Mouse (Mus musculus) left cerebral cortex, postnatal 14 days (tissue): ENCODE results near the gene Dpep3. TPM values are rescaled to one million over a fixed set of nuclear protein-coding genes. Genes with fewer than 3 reads are reported as not detected.
"Not testable (repeated sequence)": the region's sequence is repeated elsewhere in the genome, so short reads cannot be mapped to it uniquely, and the experiment has no call there.

Experiments used
- DNase-seq, 2 experiments: peaks; one replicate each; pipeline ENCODE4 v3.0.0; 2021 to 2022; ENCODE audit warnings: low spot score in 2 of 2, mixed read lengths in 1 of 2
- intact Hi-C: fragments of 180-260 bp; cut with DNase I; formaldehyde crosslinking; loops from one replicate; pipeline ENCODE4 v1.15.1; 2025
- long read RNA-seq, 2 experiments: library from polyadenylated mRNA; stranded (forward); transcript quantifications; one replicate each; pipeline ENCODE4 v2.0.0; 2021
- total RNA-seq, 2 experiments: library from RNA; stranded (reverse); gene quantifications; 2 replicates each; pipeline ENCODE4 v1.2.3; 2021

Dpep3 gene
- total RNA-seq: not detected
- long read RNA-seq, experiment 1: 0 reads
- long read RNA-seq, experiment 2: 0 reads

DNA sequence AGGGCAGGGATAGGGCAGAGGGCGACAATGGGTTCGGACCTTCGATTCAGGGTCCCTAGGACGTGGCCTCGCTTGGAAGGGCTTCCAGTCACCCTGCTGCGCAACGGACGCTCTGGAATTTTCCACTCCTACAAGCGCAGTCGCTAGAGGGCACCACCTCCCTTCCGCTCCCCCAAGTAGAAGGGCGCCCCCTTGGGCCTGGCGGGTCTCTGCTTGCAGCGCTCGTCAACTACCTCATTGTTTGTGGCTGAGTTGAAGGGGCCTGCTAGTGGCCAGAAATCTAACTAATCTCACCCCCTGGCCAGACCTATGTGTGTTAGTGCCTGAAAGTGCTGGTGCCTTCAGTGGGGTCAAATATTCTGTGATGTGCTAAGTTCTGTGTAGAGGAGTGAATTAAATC, at the start of gene Dpep3:
Dpep3 (minus strand) TSS at position 105 of the 400 bp plus-strand sequence.
- no peak for DNase-seq
- intact Hi-C loops: no loop called here

- intact Hi-C loops: loop anchor here (5.0 kb wide), 1 partner anchor 310 kb away; no protein-coding TSS in a partner anchor
- peak; percentile 81 to 86 for DNase-seq
These were observed 43.3 kb upstream of the Dpep3 start for GRCm38 (mm10) chr8:106022483-106022882.

DNA sequence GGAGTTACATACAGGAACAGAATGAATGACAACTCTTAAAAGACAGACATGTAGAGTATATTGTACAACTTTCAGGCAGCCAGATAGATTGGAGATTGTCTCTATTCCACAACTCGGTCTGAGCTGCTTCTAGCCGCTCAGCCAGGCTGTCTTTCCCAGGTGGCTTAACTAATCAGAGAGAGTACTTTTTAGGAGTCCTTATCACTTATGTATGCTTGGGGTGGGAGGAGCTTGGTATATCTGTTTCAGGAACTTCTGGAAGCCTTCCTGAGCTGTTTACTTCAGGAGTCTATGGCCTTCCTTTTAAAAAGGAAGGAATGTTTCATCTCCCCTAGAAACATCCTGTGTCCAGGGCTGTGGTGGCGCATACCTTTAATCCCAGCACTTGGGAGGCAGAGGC, 38.8 kb upstream of the Dpep3 start:
- intact Hi-C loops: no loop called here
- DNase-seq: no peak

- intact Hi-C loops: no loop called here
- DNase-seq: no peak
These were observed 37.9 kb upstream of the Dpep3 start for GRCm38 (mm10) chr8:106017130-106017529.

DNA sequence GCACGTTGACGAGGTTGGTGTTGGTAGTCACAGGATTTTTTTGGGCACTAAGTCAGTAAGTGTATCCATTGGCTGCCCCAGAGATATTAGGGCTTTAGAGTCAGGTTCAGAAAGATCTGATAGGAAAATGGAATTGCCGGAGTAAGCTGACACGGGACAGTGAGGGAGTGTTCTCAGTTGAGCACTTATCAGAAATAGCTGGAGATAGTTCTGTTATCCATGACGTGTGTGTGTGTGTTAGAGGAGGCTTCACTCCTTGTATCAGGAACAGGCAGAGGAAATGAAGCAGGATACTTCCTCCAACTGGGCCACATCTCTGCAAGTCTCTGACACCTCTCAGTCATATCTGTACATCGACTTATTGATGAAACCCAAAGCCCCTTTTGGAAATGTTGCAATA, 37.1 kb upstream of the Dpep3 start:
- intact Hi-C loops: no loop called here
- DNase-seq: no peak

GRCm38 (mm10) chr8:106012203-106012602, 33.0 kb upstream of the Dpep3 start:
- intact Hi-C loops: loop anchor here (5.0 kb wide), 1 partner anchor 75 kb away; the partner anchor contains the start of gene Psmb10
- DNase-seq: not testable (repeated sequence)

GRCm38 (mm10) chr8:106011643-106011986, 32.4 kb upstream of the Dpep3 start, which contains the start of gene Ddx28:
Ddx28 (minus strand) TSS chr8:106011882.
- no peak for DNase-seq
- intact Hi-C loops: loop anchor here (5.0 kb wide), 1 partner anchor 74 kb away; the partner anchor contains the start of gene Psmb10

DNA sequence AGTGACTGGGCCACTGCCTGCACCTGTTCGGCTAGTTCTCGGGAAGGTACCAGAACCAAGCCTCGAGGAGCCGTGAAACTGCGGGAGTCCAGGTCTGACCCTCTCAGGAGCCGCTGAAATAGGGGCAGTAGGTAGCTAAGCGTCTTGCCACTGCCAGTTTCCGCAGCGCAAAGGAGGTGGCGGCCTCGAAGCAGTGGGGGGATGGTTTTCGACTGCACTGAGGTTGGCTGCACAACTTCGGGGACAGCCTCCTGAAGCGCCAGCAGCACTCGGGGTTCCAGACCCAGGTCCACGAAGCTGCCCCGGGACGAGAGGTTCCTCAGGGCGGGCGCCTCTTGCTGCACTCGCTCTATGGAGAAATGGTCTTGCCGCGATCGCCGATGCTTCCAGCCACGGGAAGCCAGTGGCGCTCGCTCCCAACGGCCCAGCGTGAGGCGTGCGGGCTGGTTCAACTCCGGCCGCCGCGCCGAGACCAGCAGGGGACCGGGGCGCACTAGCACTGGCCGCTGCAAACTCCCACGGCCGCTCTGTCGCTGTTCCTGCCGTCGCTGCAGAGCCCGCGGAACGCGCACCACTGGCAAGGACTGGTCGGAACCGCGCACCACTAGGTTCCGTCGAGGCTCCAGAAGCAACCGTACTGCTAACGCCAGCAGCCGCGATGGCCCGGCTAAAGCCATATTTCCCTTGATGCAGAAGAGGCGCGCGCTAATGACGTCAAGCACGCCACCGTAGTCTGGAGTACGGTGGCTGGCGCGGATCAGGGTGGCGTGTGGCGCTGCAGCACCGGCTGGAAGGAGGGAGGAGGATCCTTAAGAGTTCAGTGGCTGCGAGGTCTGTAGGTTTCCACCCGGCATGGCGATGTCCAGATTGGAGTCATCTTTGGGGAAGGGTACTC, 31.8 kb upstream of the Dpep3 start:
- intact Hi-C loops: loop anchor here (5.0 kb wide), 1 partner anchor 74 kb away; the partner anchor contains the start of gene Psmb10

DNA sequence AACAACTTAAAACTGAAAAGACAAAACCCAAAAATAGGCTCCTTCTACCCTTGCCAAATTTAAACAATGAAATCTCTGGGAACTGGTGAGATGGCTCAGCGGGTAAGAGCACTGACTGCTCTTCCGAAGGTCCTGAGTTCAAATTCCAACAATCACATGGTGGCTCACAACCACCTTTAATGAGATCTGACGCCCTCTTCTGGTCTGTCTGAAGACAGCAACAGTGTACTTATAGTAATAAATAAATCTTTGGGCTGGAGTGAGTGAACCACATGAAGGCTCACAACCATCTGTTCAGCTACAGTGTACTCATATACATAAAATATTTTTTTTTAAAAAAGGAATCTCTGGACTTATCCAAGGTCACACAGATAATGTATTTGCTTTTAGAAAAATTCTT, 28.7 kb upstream of the Dpep3 start:
- DNase-seq, intact Hi-C loops: not testable (repeated sequence)

More for the DNA sequence above, 31.8 kb upstream of the Dpep3 start:
- DNase-seq: peak; percentile 92 to 96

- DNase-seq: no peak
- intact Hi-C loops: no loop called here
These were observed 27.9 kb upstream of the Dpep3 start for GRCm38 (mm10) chr8:106007135-106007534.

DNA sequence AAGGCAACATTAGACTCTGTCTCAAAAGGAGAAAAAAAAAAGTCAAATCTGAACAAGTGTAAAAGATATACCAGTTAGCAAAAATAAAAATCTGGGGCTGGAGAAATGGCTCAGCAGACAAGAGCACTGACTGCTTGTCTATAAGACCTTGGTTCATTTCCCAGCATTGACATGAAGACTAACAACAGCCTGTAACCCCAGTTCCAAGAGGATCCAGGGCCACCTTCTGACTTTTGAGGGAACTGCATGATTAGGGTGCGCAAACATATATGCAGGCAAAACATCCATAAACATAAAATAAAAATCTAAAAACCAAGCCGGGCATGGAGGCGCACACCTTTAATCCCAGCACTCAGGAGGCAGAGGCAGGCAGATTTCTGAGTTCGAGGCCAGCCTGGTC, 27.2 kb upstream of the Dpep3 start:
- intact Hi-C loops: no loop called here
- no peak for DNase-seq

- intact Hi-C loops: no loop called here
- no peak for DNase-seq
These were observed 26.6 kb upstream of the Dpep3 start, which contains the start of gene Dpep2nb for GRCm38 (mm10) chr8:106005875-106006274. Dpep2nb (minus strand) TSS chr8:106005975.

DNA sequence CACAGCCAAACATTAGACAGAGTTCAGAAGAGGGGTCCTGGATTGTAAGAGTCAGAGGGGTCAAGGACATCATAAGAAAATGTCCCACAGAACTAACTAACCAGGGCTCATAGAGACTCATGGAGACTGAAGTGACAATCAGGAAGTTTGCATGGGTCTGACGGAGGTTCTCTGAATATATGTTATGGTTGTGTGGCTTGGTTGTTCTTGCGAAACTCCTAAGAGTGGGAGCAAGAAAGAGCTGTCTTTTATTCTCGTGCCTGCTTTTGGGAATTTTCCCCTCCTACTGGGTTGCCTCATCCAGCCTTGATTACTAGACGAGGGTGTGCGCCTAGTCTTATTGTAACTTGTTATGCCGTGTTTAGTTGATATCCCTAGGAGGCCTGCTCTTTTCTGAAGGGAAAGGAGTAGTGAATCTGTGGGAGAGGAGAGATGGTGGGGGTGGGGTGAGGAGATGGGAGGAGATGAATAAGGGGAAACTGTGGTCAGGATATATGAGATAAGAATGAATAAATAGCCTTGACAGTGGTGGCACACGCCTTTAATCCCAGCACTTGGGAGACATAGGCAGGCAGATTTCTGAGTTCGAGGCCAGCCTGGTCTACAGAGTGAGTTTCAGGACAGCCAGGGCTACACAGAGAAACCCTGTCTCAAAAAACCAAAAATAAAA, 25.4 kb upstream of the Dpep3 start:
- no peak for DNase-seq
- intact Hi-C loops: no loop called here

DNA sequence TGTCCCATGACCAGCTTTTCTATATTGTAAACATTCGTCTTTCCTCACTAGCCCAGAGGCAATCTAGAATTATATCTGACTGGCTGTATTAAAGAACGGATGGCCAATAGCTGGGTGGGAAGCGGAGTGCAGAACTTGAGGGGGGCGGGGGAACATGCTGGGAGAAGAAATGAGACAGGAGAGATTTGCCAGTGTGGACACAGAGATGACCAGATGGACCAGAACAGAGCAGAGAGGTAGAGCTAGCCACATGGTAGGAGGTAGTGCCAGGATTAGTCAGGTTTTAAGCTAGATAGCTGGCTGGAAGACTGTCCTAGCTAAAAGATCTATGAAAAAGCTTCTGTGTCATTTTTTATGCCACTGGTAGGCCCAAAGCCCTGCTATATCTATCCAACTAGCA, 22.7 kb upstream of the Dpep3 start:
- no peak for DNase-seq
- intact Hi-C loops: no loop called here

DNA sequence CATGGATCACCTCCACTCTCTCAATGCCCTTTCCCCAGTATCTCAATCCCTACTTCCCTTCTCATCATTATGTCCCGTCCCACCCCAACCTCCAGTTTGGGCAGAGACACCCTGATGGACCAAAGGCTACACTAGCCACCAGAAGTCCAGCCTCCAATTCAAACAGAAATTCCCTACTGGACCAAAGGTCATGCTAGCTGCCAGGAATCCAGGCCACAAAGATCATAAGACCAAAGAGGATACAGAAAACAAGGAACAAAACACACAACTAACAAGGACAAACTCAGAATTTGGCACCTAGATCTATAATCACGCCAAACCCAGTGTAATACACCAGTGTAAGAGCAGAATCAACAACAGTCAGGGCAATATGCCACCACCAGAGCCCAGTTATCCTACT, 19.7 kb upstream of the Dpep3 start:
- intact Hi-C loops: no loop called here
- no peak for DNase-seq

DNA sequence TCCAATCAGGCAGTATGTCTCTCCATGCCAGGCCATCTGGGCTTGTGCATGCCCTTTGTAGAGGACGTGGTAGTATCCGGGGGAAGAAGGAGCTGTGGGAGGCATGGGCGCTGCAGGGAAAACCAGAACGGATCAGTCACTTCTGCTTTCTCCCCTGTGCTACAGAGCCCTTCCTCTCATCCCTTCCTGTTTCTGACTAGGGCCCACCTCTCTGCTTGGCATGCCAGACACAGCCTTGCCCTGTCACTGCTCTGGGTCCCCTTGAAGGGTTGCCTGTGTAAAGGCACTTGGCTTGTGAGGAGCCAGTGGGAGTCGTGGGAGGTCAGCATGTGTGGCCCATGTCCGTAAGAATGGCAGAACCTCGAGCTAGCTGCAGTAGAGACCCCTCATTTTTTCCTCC, 17.1 kb upstream of the Dpep3 start:
- intact Hi-C loops: no loop called here
- DNase-seq: peak in 1 of 2 experiments; percentile 7

DNA sequence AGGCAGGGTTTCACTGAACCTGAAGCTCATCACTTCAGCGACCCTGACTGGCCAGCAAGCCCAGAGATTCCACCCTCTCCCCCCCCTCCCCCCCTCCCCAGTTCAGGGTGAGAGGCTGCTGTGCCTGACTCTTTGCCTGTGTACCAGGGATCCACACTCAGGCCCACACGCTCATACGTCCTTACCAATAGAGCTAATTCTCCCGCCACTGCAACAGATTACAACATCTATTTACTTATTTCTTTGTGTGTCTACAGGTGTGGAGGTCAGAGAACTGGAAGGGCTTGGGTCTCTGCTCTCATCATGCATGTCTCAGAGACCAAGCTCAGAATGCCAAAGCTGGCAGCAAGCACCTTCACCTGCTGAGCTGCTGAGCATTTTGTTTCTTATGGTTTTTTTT, 14.0 kb upstream of the Dpep3 start:
- intact Hi-C loops: no loop called here
- DNase-seq: no peak

DNA sequence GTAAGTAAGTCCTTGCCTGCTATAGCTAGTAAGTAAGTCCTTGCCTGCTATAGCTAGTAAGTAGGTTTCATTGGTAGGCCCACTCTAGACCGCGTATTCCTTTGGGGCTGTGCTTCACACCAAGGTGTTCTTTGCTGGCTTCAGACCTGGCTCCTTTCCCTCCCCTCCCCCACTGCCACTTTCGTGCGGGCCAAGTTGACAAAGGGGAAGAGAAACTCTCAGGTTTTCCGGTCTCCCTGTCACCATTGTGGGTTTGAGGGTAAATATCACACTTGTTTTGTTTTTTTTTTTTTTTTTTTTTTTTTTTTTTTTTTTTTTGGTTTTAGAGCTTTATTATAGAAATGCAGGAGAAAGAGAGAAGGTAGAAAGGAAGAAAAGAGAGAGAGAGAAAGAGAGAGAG, 13.3 kb upstream of the Dpep3 start:
- DNase-seq: no peak
- intact Hi-C loops: no loop called here

DNA sequence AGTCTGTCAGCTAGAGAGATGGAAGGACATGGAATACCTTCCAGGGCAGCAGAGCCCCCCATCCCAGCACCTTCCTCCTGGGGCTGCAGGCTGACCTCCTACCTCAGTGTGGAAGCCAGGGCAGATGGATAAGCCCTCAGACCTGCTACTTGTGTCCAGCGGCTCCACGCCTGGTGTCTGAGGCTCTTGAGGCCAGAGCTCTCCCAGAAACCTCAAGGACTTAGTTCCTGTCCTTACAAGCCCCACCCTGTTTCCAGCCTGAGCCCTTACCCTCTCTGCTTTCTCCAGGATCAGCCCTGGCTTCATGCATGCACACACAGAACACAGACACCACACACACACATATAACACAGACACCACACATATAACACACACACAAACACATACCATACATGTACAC, 12.3 kb upstream of the Dpep3 start:
- intact Hi-C loops: no loop called here
- no peak for DNase-seq

- intact Hi-C loops: no loop called here
- DNase-seq: peak; percentile 45 to 70
These were observed 11.7 kb upstream of the Dpep3 start, which contains the start of gene Dus2 for GRCm38 (mm10) chr8:105990856-105991387. Dus2 (plus strand) TSS chr8:105991337.
